Mouse (Mus musculus) CH12.LX (cell line): ENCODE measurements around the gene Etnk2. TPM values are rescaled to one million over a fixed set of nuclear protein-coding genes. Genes with fewer than 3 reads are reported as not detected.

Experiments
- DNase-seq: peaks from one replicate; pipeline ENCODE4 v3.0.0-alpha.2; 2013; ENCODE audit errors: extremely low read depth
- H3K27ac ChIP-seq: 2 replicates; pipeline ENCODE4 v1.5.1; 2012; ENCODE audit warnings: low read depth, mild to moderate bottlenecking, control low read depth, moderate library complexity; ENCODE audit not compliant: insufficient read depth
- H3K27me3 ChIP-seq: replicated peaks from 2 replicates; pipeline ENCODE3; 2012; ENCODE audit warnings: inconsistent platforms
- H3K36me3 ChIP-seq, 2 experiments: replicated peaks in 1 of 2; 2 replicates each; pipeline versions ENCODE3 to v1.6.1; 2012; ENCODE audit warnings: inconsistent platforms in 1 of 2, low read length in 1 of 2, mild to moderate bottlenecking in 1 of 2, mixed read lengths in 1 of 2, moderate library complexity in 1 of 2; ENCODE audit not compliant: control insufficient read depth in 1 of 2, insufficient read depth in 1 of 2
- H3K4me1 ChIP-seq, 2 experiments: 2 replicates each; pipeline ENCODE4 v1.6.1; 2012; ENCODE audit warnings: inconsistent platforms in 1 of 2, moderate library complexity in 1 of 2; ENCODE audit not compliant: insufficient read depth in 2 of 2, control insufficient read depth in 1 of 2
- H3K4me2 ChIP-seq: 2 replicates; pipeline ENCODE4 v1.6.1; 2012; ENCODE audit warnings: low read depth, mild to moderate bottlenecking, control low read depth; ENCODE audit not compliant: poor library complexity, insufficient read depth, severe bottlenecking
- H3K4me3 ChIP-seq, 3 experiments: fragments of 150-350 bp in 1 of 3; sonication (generic) in 1 of 3; replicated peaks in 1 of 3; 2 replicates each; pipeline versions ENCODE3 to v1.5.1; 2011 to 2012; ENCODE audit warnings: low read depth in 2 of 3, low read length in 2 of 3, mild to moderate bottlenecking in 2 of 3, moderate library complexity in 2 of 3, control low read depth in 1 of 3, improper control_type of control experiment in 1 of 3, inconsistent platforms in 1 of 3, mixed read lengths in 1 of 3; ENCODE audit not compliant: poor library complexity in 1 of 3
- H3K79me2 ChIP-seq: replicated peaks from 2 replicates; pipeline ENCODE4 v1.6.1; 2012; ENCODE audit warnings: mild to moderate bottlenecking, moderate library complexity; ENCODE audit not compliant: control insufficient read depth, poor library complexity, insufficient read depth, severe bottlenecking; ENCODE audit errors: extremely low read depth
- H3K9ac ChIP-seq: 2 replicates; pipeline ENCODE4 v1.6.1; 2012; ENCODE audit warnings: low read depth, mild to moderate bottlenecking, control low read depth, moderate library complexity; ENCODE audit not compliant: insufficient read depth
- H3K9me3 ChIP-seq: replicated peaks from 2 replicates; pipeline ENCODE3; 2012; ENCODE audit warnings: low read length, inconsistent platforms, mixed read lengths
- BHLHE40 ChIP-seq: IDR thresholded peaks from 2 replicates; pipeline ENCODE4 v1.6.1; 2011; ENCODE audit warnings: mild to moderate bottlenecking, low read depth, low read length, improper control_type of control experiment
- CHD1 ChIP-seq: IDR thresholded peaks from 2 replicates; pipeline ENCODE4 v1.6.1; 2012; ENCODE audit warnings: low read depth, low read length, improper control_type of control experiment, inconsistent platforms
- CHD2 ChIP-seq: IDR thresholded peaks from 2 replicates; pipeline ENCODE4 v1.6.1; 2011; ENCODE audit warnings: low read length, improper control_type of control experiment
- CTCF ChIP-seq, 2 experiments: IDR thresholded peaks in 1 of 2; conservative IDR thresholded peaks in 1 of 2; 2 replicates each; pipeline ENCODE4 v1.5.1; 2011 to 2012; ENCODE audit warnings: low read depth in 2 of 2, low read length in 2 of 2, improper control_type of control experiment in 1 of 2, inconsistent platforms in 1 of 2, mild to moderate bottlenecking in 1 of 2, moderate library complexity in 1 of 2
- E2F4 ChIP-seq: IDR thresholded peaks from 2 replicates; pipeline ENCODE4 v1.6.1; 2011; ENCODE audit warnings: low read depth, low read length, improper control_type of control experiment; ENCODE audit not compliant: insufficient replicate concordance
- ELF1 ChIP-seq: IDR thresholded peaks from 2 replicates; pipeline ENCODE4 v1.6.1; 2014; ENCODE audit warnings: low read depth, mild to moderate bottlenecking, inconsistent platforms, low read length, improper control_type of control experiment
- EP300 ChIP-seq: IDR thresholded peaks from 2 replicates; pipeline ENCODE4 v1.6.1; 2011; ENCODE audit warnings: low read length, improper control_type of control experiment
- ETS1 ChIP-seq: conservative IDR thresholded peaks from 2 replicates; pipeline ENCODE4 v1.6.1; 2012; ENCODE audit warnings: low read depth, mild to moderate bottlenecking, inconsistent platforms, low read length, improper control_type of control experiment, moderate library complexity
- GABPA ChIP-seq: IDR thresholded peaks from 2 replicates; pipeline ENCODE4 v1.6.1; 2012; ENCODE audit warnings: low read depth, low read length, improper control_type of control experiment, inconsistent platforms; ENCODE audit not compliant: insufficient replicate concordance
- HCFC1 ChIP-seq: IDR thresholded peaks from 2 replicates; pipeline ENCODE4 v1.6.1; 2012; ENCODE audit warnings: low read depth, mild to moderate bottlenecking, inconsistent platforms, low read length, improper control_type of control experiment
- IRF4 ChIP-seq: IDR thresholded peaks from 2 replicates; pipeline ENCODE4 v1.6.1; 2014; ENCODE audit warnings: low read depth, mild to moderate bottlenecking, inconsistent platforms, low read length, improper control_type of control experiment
- JUN ChIP-seq: IDR thresholded peaks from 2 replicates; pipeline ENCODE4 v1.6.1; 2011; ENCODE audit warnings: low read depth, mild to moderate bottlenecking, low read length, improper control_type of control experiment, moderate library complexity; ENCODE audit not compliant: insufficient read depth
- JUND ChIP-seq: conservative IDR thresholded peaks from 2 replicates; pipeline ENCODE4 v1.6.1; 2011; ENCODE audit warnings: low read depth, low read length, improper control_type of control experiment
- KAT2A ChIP-seq: IDR thresholded peaks from 2 replicates; pipeline ENCODE4 v1.6.1; 2012; ENCODE audit warnings: low read length, improper control_type of control experiment, inconsistent platforms; ENCODE audit not compliant: insufficient replicate concordance
- MAX ChIP-seq: IDR thresholded peaks from 2 replicates; pipeline ENCODE4 v1.6.1; 2011; ENCODE audit warnings: low read length, improper control_type of control experiment
- MAZ ChIP-seq: IDR thresholded peaks from 2 replicates; pipeline ENCODE4 v1.6.1; 2012; ENCODE audit warnings: low read depth, mild to moderate bottlenecking, inconsistent platforms, low read length, improper control_type of control experiment, moderate library complexity
- MEF2A ChIP-seq: IDR thresholded peaks from 2 replicates; pipeline ENCODE4 v1.6.1; 2014; ENCODE audit warnings: low read depth, mild to moderate bottlenecking, inconsistent platforms, low read length, improper control_type of control experiment, borderline replicate concordance
- MXI1 ChIP-seq: IDR thresholded peaks from 2 replicates; pipeline ENCODE4 v1.6.1; 2011; ENCODE audit warnings: mild to moderate bottlenecking, low read depth, low read length, improper control_type of control experiment
- NELFE ChIP-seq: IDR thresholded peaks from 2 replicates; pipeline ENCODE4 v1.6.1; 2011; ENCODE audit warnings: low read depth, low read length, improper control_type of control experiment
- NRF1 ChIP-seq: IDR thresholded peaks from 2 replicates; pipeline ENCODE4 v1.6.1; 2014; ENCODE audit warnings: low read depth, mild to moderate bottlenecking, inconsistent platforms, low read length, improper control_type of control experiment, moderate library complexity
- POLR2A ChIP-seq: IDR thresholded peaks from 2 replicates; pipeline ENCODE4 v1.6.1; 2011; ENCODE audit warnings: low read depth, mild to moderate bottlenecking, improper control_type of control experiment, low read length
- POLR2AphosphoS2 ChIP-seq: IDR thresholded peaks from 2 replicates; pipeline ENCODE4 v1.6.1; 2011; ENCODE audit warnings: low read depth, low read length, improper control_type of control experiment
- RAD21 ChIP-seq: IDR thresholded peaks from 2 replicates; pipeline ENCODE4 v1.6.1; 2011; ENCODE audit warnings: low read depth, mild to moderate bottlenecking, low read length, improper control_type of control experiment, moderate library complexity
- RCOR1 ChIP-seq: conservative IDR thresholded peaks from 2 replicates; pipeline ENCODE4 v1.6.1; 2012; ENCODE audit warnings: low read depth, mild to moderate bottlenecking, inconsistent platforms, low read length, improper control_type of control experiment
- SIN3A ChIP-seq: IDR thresholded peaks from 2 replicates; pipeline ENCODE4 v1.6.1; 2012; ENCODE audit warnings: low read length, improper control_type of control experiment, inconsistent platforms
- SMC3 ChIP-seq: IDR thresholded peaks from 2 replicates; pipeline ENCODE4 v1.6.1; 2011; ENCODE audit warnings: low read depth, low read length, improper control_type of control experiment
- UBTF ChIP-seq: IDR thresholded peaks from 2 replicates; pipeline ENCODE4 v1.6.1; 2012; ENCODE audit warnings: low read depth, mild to moderate bottlenecking, inconsistent platforms, low read length, improper control_type of control experiment, moderate library complexity
- USF2 ChIP-seq: conservative IDR thresholded peaks from 2 replicates; pipeline ENCODE4 v1.6.1; 2011; ENCODE audit warnings: low read depth, low read length, improper control_type of control experiment
- ZC3H11A ChIP-seq: IDR thresholded peaks from 2 replicates; pipeline ENCODE4 v1.6.1; 2012; ENCODE audit warnings: low read depth, mild to moderate bottlenecking, inconsistent platforms, low read length, improper control_type of control experiment
- dilution Hi-C: fragments of 300-500 bp; cut with MboI; formaldehyde crosslinking; loops from 2 replicates; pipeline ENCODE4 v1.14.3; 2020; ENCODE audit warnings: low sequenced_read_pairs; ENCODE audit not compliant: extremely low pct_unique_long_range_greater_than_20kb, extremely low pct_ligation_motif_present
- in situ Hi-C: fragments of 300-500 bp; cut with MboI; formaldehyde crosslinking; loops from 3 replicates; pipeline ENCODE4 v1.14.3; 2019; ENCODE audit warnings: low sequenced_read_pairs, low pct_ligation_motif_present, low pct_unique_long_range_greater_than_20kb, mixed read lengths
- polyA plus RNA-seq: library from polyadenylated mRNA; unstranded; fragments of >175 nt; gene quantifications from 2 replicates; pipeline ENCODE4 v1.2.1, GENCODE M21; 2012; ENCODE audit warnings: low read depth; ENCODE audit not compliant: insufficient read length
- total RNA-seq, 2 experiments: library from RNA; depleted of rRNA; stranded (reverse); fragments of 300-350 nt in 1 of 2; fragments of >200 nt in 1 of 2; gene quantifications; 2 replicates each; pipeline ENCODE4 v1.2.3; 2012 to 2014

Gene Etnk2
- total and polyA plus RNA-seq, 3 experiments: 0.30 TPM; not detected in 2

DNA sequence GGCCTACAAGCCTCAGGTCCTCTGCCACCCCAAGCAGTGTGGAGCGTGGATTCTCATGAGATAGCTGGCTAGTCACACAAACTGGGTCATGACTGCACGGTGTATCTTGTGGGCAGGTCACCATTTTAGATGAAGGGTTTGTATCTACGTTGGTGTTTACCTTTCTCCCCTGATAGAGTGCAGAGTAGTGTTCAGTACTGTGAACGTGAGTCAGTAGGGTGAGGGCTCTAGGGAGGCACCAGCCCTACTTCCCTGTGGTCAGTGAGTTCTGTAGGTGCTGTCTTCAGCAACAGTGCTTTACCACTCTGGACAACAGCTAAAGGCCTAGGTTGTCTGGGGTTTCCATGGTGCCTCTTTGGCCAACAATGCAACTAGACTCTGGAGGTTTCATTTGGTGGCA lies 40.6 kb downstream of the Etnk2 start:
- Histone ChIP-seq H3K4me3 (no peak overlapping the region), H3K27me3 (peaks cover 67% of the 10 kb centered on the region), H3K27ac (no peak overlapping the region), H3K9ac (no peak overlapping the region), H3K4me1 (no peaks in the 10 kb centered on the region), H3K79me2 (no peaks in the 10 kb centered on the region), H3K36me3 (no peaks in the 10 kb centered on the region), H3K9me3 (peaks cover 3% of the 10 kb centered on the region), H3K4me2 (no peak overlapping the region)
- in situ Hi-C loops (no loop called here), dilution Hi-C loops (no loop called here)
- no peak for DNase-seq
- TF ChIP-seq CHD1: no peak
- no peak for TF ChIP-seq RAD21
- TF ChIP-seq RCOR1: no peak
- TF ChIP-seq SIN3A: no peak
- no peak for TF ChIP-seq GABPA
- no peak for TF ChIP-seq CHD2
- no peak for TF ChIP-seq ETS1
- no peak for TF ChIP-seq ELF1
- TF ChIP-seq UBTF: no peak
- no peak for TF ChIP-seq E2F4
- no peak for TF ChIP-seq KAT2A
- TF ChIP-seq IRF4: no peak
- TF ChIP-seq POLR2A: no peak
- no peak for TF ChIP-seq MEF2A
- TF ChIP-seq MXI1: no peak
- no peak for TF ChIP-seq NELFE

DNA sequence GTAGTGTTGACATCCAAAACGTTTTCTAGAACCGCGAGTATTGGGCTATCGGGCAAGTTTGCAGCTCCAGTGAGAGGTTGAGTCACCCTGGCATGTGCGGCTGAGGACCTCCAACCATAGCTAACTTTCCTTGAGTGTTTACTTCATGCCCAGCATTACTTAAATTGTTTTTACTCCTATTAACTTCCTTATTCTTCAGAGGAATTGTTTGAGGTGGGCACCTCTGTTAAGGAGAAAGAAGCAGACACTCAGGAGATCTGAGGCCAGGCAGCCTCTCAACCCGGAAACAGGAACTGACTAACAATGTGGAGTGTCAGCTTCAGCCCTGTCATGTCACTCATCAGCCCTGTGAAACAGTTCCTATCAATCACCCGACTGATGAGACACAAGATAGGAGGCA lies 43.2 kb downstream of the Etnk2 start:
- dilution Hi-C loops: no loop called here
- in situ Hi-C loops: no loop called here
- Histone ChIP-seq H3K4me1 (no peaks in the 10 kb centered on the region), H3K9ac (no peak overlapping the region), H3K4me2 (no peak overlapping the region), H3K4me3 (no peak overlapping the region), H3K36me3 (no peaks in the 10 kb centered on the region), H3K27ac (no peak overlapping the region), H3K9me3 (peaks cover 3% of the 10 kb centered on the region), H3K79me2 (no peaks in the 10 kb centered on the region), H3K27me3 (peaks cover 47% of the 10 kb centered on the region)
- TF ChIP-seq POLR2AphosphoS2: no peak
- no peak for TF ChIP-seq UBTF
- no peak for TF ChIP-seq JUND
- TF ChIP-seq EP300: no peak
- no peak for TF ChIP-seq JUN
- TF ChIP-seq E2F4: no peak
- TF ChIP-seq CHD2: no peak
- no peak for TF ChIP-seq MXI1
- TF ChIP-seq USF2: no peak
- no peak for TF ChIP-seq SIN3A
- TF ChIP-seq RCOR1: no peak
- no peak for TF ChIP-seq CTCF (conservative IDR thresholded peaks at IDR 0.05 in 1 of 2, IDR thresholded peaks at IDR 0.05 in 1 of 2; ENCODE audit: low read depth in 2 of 2, low read length in 2 of 2)
- no peak for TF ChIP-seq MAZ
- no peak for TF ChIP-seq SMC3
- no peak for TF ChIP-seq HCFC1
- TF ChIP-seq CHD1: no peak
- TF ChIP-seq NRF1: no peak
- TF ChIP-seq BHLHE40: no peak
- no peak for TF ChIP-seq ZC3H11A
- TF ChIP-seq MAX: no peak
- DNase-seq: no peak
